Mouse (Mus musculus) cortical plate, adult 2 months (tissue): ENCODE measurements around the gene Dab1.

Experiments used
- CTCF ChIP-seq: fragments of 200-500 bp; IDR thresholded peaks from 2 replicates; pipeline ENCODE4 v1.5.1; 2011; ENCODE audit warnings: mild to moderate bottlenecking, control low read depth, low read length; ENCODE audit not compliant: insufficient read depth; ENCODE audit errors: extremely low read depth
- POLR2A ChIP-seq: fragments of 200-500 bp; IDR thresholded peaks from 2 replicates; pipeline ENCODE4 v1.6.1; 2011; ENCODE audit warnings: mild to moderate bottlenecking, low read length, control low read depth; ENCODE audit not compliant: insufficient read depth; ENCODE audit errors: extremely low read depth

DNA sequence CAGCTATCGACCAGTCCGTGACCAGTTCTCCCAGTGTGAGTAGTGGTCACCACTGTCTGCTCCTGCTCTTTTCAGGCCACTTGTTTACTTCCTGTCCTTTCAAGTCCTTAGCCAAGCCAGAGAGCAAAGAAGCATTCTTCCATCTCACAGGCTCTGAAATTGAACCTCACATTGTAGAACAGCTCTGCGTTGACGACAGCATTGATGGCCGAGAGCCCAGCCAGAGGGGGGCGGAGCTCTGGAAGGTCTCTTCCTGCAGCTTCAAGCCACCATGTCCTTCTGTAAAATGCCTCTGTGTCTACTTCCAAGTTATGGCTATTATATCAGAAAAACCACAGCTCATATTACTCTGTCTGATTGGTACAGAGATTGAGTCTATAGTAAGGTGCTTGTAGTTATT, 1127.3 kb downstream of the Dab1 start:
- TF ChIP-seq CTCF (no peak), POLR2A (no peak)
